Mouse (Mus musculus): ENCODE measurements at regions not wholly inside any gene's neighbourhood (a gene's known extent, or its start where the extent isn't known, plus 50 kb on each side); places are given as distances from the start of the nearest gene placed in this dataset.
A peak's percentile ranks its signal among the peaks of the same experiment; 100 is the strongest.

GRCm38 (mm10) chr19:49741239-49741638 is 937.2 kb downstream of the Sorcs1 start:
- DNase-seq (ENCODE audit: low spot score in 2 of 2): no peak

GRCm38 (mm10) chr19:49739483-49740175 is 938.8 kb downstream of the Sorcs1 start:
- DNase-seq (ENCODE audit: low spot score in 2 of 2): no peak

DNA sequence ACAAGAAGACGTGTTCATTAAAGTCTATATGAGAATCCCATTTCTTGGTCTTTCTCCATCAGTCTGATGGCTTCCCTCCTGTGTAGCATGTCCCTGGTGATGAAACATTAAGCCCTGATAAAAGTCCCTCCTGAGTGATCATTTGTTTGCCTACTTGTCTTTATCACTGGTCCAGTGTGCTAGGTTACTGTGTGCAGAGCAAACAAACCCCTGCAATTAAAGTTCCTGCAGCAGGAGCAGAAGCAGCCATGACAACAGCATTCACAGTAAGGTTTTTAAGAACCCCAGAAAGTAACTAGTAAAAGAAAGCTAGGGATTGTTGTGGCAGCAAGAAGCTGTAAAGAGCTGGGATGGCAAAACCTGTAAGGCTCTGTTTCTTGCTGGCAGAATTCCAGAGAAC is 980.8 kb downstream of the Sorcs1 start:
- DNase-seq (ENCODE audit: low spot score in 2 of 2): peak in 1 of 2 experiments; percentile 24

GRCm38 (mm10) chr19:49685588-49686281 is 992.7 kb downstream of the Sorcs1 start:
- no peak for DNase-seq (ENCODE audit: low spot score in 2 of 2)

DNA sequence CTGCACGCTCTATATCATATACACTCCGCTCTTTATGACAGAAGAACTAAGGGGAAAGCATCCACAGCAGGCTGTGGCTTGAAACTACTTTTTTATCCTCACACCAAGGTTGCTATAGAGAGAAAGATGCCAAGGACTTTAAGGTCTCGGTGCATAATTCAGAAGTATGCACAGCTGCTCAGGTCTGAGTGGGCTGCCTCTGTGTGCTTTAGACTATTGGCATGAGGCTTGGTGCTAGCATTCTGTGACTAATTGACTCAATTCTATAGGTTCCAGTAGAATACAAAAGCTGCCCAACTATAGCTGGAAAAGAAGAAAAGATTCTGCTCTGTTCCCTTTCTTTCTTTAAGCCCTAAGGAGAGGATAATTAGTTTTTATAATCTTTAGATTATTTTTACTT is 997.2 kb downstream of the Sorcs1 start:
- DNase-seq (ENCODE audit: low spot score in 2 of 2): no peak

GRCm38 (mm10) chr19:49680006-49680405 is 998.4 kb downstream of the Sorcs1 start:
- DNase-seq (ENCODE audit: low spot score in 2 of 2): no peak

GRCm38 (mm10) chr19:49675931-49676330 is 1002.5 kb downstream of the Sorcs1 start:
- DNase-seq (ENCODE audit: low spot score in 2 of 2): no peak

DNA sequence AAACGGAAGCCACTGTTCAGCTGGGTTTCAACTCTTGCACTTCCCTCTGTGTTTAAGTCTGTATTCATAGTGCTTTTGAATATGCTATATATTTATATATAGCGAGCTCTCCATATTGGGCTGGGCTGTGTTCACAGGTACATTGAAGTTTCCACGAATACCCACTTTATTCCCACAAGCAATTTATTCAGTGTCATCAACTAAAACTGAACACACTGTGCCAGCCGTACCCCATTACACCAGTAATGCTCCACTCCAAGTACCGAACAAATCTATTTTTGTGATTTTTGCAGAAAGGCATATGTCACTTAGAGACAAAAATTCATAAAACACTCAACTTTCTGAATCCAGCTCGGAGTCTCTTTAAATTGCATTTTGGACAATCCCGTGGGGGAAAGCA is 1048.5 kb downstream of the Sorcs1 start:
- DNase-seq (ENCODE audit: low spot score in 2 of 2): no peak

DNA sequence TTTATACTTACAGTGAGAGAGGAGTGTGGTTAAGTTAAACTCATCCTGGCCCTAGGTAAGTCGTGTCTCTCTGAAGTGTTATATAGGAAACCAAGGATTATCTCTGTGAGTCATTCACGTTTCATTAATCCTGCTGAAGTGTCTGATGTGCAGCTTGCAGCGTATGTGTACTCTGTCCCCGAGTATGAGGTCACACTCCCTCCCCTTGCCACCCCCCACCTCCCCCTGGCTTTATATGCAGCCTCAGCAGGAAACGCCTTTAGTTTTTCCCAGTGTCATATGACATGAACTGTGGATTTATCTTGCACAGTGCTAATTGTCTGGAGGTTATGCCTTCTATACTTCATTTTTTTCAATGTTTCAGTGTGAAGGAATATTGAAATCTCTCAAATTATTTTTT is 1058.5 kb downstream of the Sorcs1 start:
- DNase-seq (ENCODE audit: low spot score in 2 of 2): no peak

- peak; percentile 23 to 36 for DNase-seq (ENCODE audit: low spot score in 2 of 2)
These were observed 1063.4 kb downstream of the Sorcs1 start for GRCm38 (mm10) chr19:49615071-49615470.
